ENCODE assay signal across 23 mouse cellular contexts in genomic region chr4:138166519-138166918, GRCm38 (mm10). TPM values are rescaled to one million over a fixed set of nuclear protein-coding genes. Genes with fewer than 3 reads are reported as not detected.
DNase-seq lines count a peak whose midpoint lies in the region; ATAC-seq and TF ChIP-seq lines count a peak whose summit lies in the region.
"Had no signal": no experiment of that assay in that cellular context is flagged by ENCODE, and none has a peak within 500 bp of the region (broad histone marks: within the 10 kb centered on the region; RNA-seq: fewer than 3 reads in every experiment).

No protein-coding gene starts in this region.

- no peak overlapping the region for H3K27ac ChIP-seq in forebrain, postnatal 0 days (ENCODE audit: low read depth, low read length)
- H3K27ac ChIP-seq: forebrain, embryonic 13.5 days; heart, embryonic 13.5 days; kidney, postnatal 0 days; macrophage; midbrain, embryonic 15.5 days; neural tube, embryonic 13.5 days had no signal

- H3K4me1 ChIP-seq in forebrain, postnatal 0 days (ENCODE audit: insufficient read depth): no peaks in the 10 kb centered on the region

- H3K9me3 ChIP-seq in forebrain, postnatal 0 days (ENCODE audit: low read length): no peaks in the 10 kb centered on the region
- H3K9me3 ChIP-seq: forebrain, embryonic 13.5 days; heart, embryonic 13.5 days; midbrain, embryonic 15.5 days; neural tube, embryonic 13.5 days had no signal

- peak; percentile 18 for DNase-seq in layer of hippocampus, adult 9-11 months
- no peak for DNase-seq in layer of hippocampus, adult 18-20 months (ENCODE audit: low spot score in 2 of 2)
- DNase-seq in right cerebral cortex, postnatal 25 days: peak; percentile 60
- DNase-seq in right cerebral cortex, postnatal 14 days: no peak
- peak; percentile 48 to 55 for DNase-seq in left cerebral cortex, postnatal 36 days (ENCODE audit: low spot score in 2 of 2)
- DNase-seq in forebrain, postnatal 0 days: no peak
- no peak for DNase-seq in urinary bladder, postnatal 25 days (ENCODE audit: low spot score)
- DNase-seq: adrenal gland, postnatal 25 days; cerebellum, adult 9-10 months; gastrocnemius, postnatal 25 days; heart, adult 18-20 months; heart, postnatal 14 days; kidney, adult 18-20 months; retina, postnatal 1 day; thymus, adult 2 months had no signal

- no peak overlapping the region for H3K4me3 ChIP-seq in forebrain, postnatal 0 days (ENCODE audit: low read depth, low read length)
- H3K4me3 ChIP-seq: forebrain, embryonic 13.5 days; heart, embryonic 13.5 days; midbrain, embryonic 15.5 days; myocyte; neural tube, embryonic 13.5 days had no signal

- no peaks in the 10 kb centered on the region for H3K27me3 ChIP-seq in forebrain, postnatal 0 days (ENCODE audit: insufficient read depth, low read length)
- H3K27me3 ChIP-seq: forebrain, embryonic 13.5 days; heart, embryonic 13.5 days; midbrain, embryonic 15.5 days; neural tube, embryonic 13.5 days had no signal

- intact Hi-C loops in left cerebral cortex, postnatal 36 days (cut with DNase I): no loop called here

- no peak overlapping the region for H3K9ac ChIP-seq in forebrain, postnatal 0 days
- H3K9ac ChIP-seq: forebrain, embryonic 13.5 days; heart, embryonic 13.5 days; midbrain, embryonic 15.5 days; neural tube, embryonic 13.5 days had no signal

- TF ChIP-seq CTCF in forebrain, postnatal 0 days (IDR thresholded peaks at IDR 0.05; ENCODE audit: low read depth): no peak

- ATAC-seq in forebrain, postnatal 0 days: no peak
- ATAC-seq: forebrain, embryonic 13.5 days; inflammation-experienced regulatory T-cells, adult 6 months; midbrain, embryonic 15.5 days had no signal

- H3K4me2 ChIP-seq in forebrain, postnatal 0 days (ENCODE audit: low read depth): no peak overlapping the region
- H3K4me2 ChIP-seq: forebrain, embryonic 13.5 days; heart, embryonic 13.5 days; midbrain, embryonic 15.5 days; neural tube, embryonic 13.5 days had no signal

- peaks cover 47% of the 10 kb centered on the region for H3K36me3 ChIP-seq in forebrain, postnatal 0 days (ENCODE audit: insufficient read depth)

- WGBS in forebrain, postnatal 0 days: 94% methylated on average over 10 of the region's 10 CpGs

RNA-seq across cellular contexts. Expression of gene Hp1bp3, which starts 49.6 kb away (rescaled TPM):
- total RNA-seq in layer of hippocampus, adult 18-20 months (2021): 100 to 1,000 TPM; 188 to 202 TPM
- total RNA-seq in left cerebral cortex, postnatal 36 days (2021): 100 to 1,000 TPM; 178 to 184 TPM
- 186 and 209 TPM in 2 replicates for total RNA-seq in forebrain, postnatal 0 days (2014; rRNA removed)
- 209 and 217 TPM in 2 replicates for polyA plus RNA-seq in forebrain, postnatal 0 days (2015; fragmentation: Nextera tagmentation; extraction: Ambion mirVana)

Comparison
In these comparisons a context has a peak if more than half of its experiments do, and no peak if none do; other contexts are left out.
1. DNase-seq: peak in layer of hippocampus, adult 9-11 months (single experiment), right cerebral cortex, postnatal 25 days (single experiment) and left cerebral cortex, postnatal 36 days (2 of 2); none in layer of hippocampus, adult 18-20 months (0 of 2), right cerebral cortex, postnatal 14 days (single experiment), forebrain, postnatal 0 days (single experiment) and urinary bladder, postnatal 25 days (single experiment).